ENCODE assay signal across 7 mouse cellular contexts in genomic region chr11:102467041-102467631, GRCm38 (mm10). TPM values are rescaled to one million over a fixed set of nuclear protein-coding genes. Genes with fewer than 3 reads are reported as not detected.
DNase-seq lines count a peak whose midpoint lies in the region; ATAC-seq lines count a peak whose summit lies in the region.

No protein-coding gene starts in this region.

- peak overlapping the region; percentile 62 for H3K9ac ChIP-seq in intestine, embryonic 16.5 days (ENCODE audit: low read depth, low read length)
- H3K9ac ChIP-seq in midbrain, embryonic 11.5 days (ENCODE audit: low read length): peak overlapping the region; percentile 54

- intact Hi-C loops in left cerebral cortex, postnatal 36 days (cut with DNase I): no loop called here

- peaks cover 20% of the 10 kb centered on the region for H3K4me1 ChIP-seq in intestine, embryonic 16.5 days (ENCODE audit: control insufficient read depth, insufficient read depth, low read length)
- H3K4me1 ChIP-seq in midbrain, embryonic 11.5 days (ENCODE audit: control insufficient read depth, insufficient read depth, low read length): peaks cover 12% of the 10 kb centered on the region

- peak; percentile 97 for DNase-seq in adrenal gland, adult 8-10 months
- DNase-seq in embryo, embryonic 9.5 days (ENCODE audit: extremely low spot score): peak; percentile 92
- DNase-seq in gastrocnemius, postnatal 4 days (ENCODE audit: low spot score in 2 of 2): peak; percentile 97 to 99
- DNase-seq in left cerebral cortex, postnatal 36 days (ENCODE audit: low spot score in 2 of 2): peak; percentile 90 to 92
- DNase-seq in midbrain, embryonic 11.5 days (ENCODE audit: low spot score, missing footprints): peak; percentile 99
- DNase-seq in skeletal muscle tissue, adult 2 months (ENCODE audit: low read depth, low spot score): peak; percentile 96

- under 1% methylated on average over 37 of the region's 37 CpGs for WGBS in intestine, embryonic 16.5 days
- WGBS in midbrain, embryonic 11.5 days: under 1% methylated on average over 36 of the region's 37 CpGs

- H3K9me3 ChIP-seq in intestine, embryonic 16.5 days (ENCODE audit: control insufficient read depth, low read length): no peaks in the 10 kb centered on the region
- H3K9me3 ChIP-seq in midbrain, embryonic 11.5 days (ENCODE audit: control insufficient read depth, low read length): no peaks in the 10 kb centered on the region

- peak overlapping the region; percentile 60; the same call in 1 of the 2 replicates for H3K27ac ChIP-seq in intestine, embryonic 16.5 days (ENCODE audit: low read length)
- H3K27ac ChIP-seq in midbrain, embryonic 11.5 days (ENCODE audit: low read depth, low read length): no peak overlapping the region

- H3K4me2 ChIP-seq in intestine, embryonic 16.5 days (ENCODE audit: low read depth, low read length): peak overlapping the region; percentile 93
- peak overlapping the region; percentile 91 for H3K4me2 ChIP-seq in midbrain, embryonic 11.5 days

- peak; percentile 95 for ATAC-seq in intestine, embryonic 16.5 days
- ATAC-seq in midbrain, embryonic 11.5 days (ENCODE audit: low FRiP score): peak; percentile 92

- H3K4me3 ChIP-seq in intestine, embryonic 16.5 days (ENCODE audit: low read length): peak overlapping the region; percentile 48
- H3K4me3 ChIP-seq in midbrain, embryonic 11.5 days (ENCODE audit: low read depth, low read length): peak overlapping the region; percentile 35

- peaks cover 3% of the 10 kb centered on the region; the same call in 1 of the 2 replicates for H3K27me3 ChIP-seq in intestine, embryonic 16.5 days (replicated peaks; ENCODE audit: control insufficient read depth, insufficient read depth, low read length)
- H3K27me3 ChIP-seq in midbrain, embryonic 11.5 days (ENCODE audit: control insufficient read depth, insufficient read depth, low read length): peaks cover 2% of the 10 kb centered on the region; the same call in 1 of the 2 replicates

- no peaks in the 10 kb centered on the region for H3K36me3 ChIP-seq in intestine, embryonic 16.5 days (ENCODE audit: control insufficient read depth, insufficient read depth, low read length)
- no peaks in the 10 kb centered on the region for H3K36me3 ChIP-seq in midbrain, embryonic 11.5 days (ENCODE audit: control insufficient read depth, insufficient read depth, low read length)

RNA-seq across cellular contexts. Expression of gene Itga2b, which starts 2.8 kb away (rescaled TPM):
- total RNA-seq in adrenal gland, adult 8-10 months (2022): 1 to 10 TPM; 2.9 to 4.7 (median 4.1) TPM
- 1 to 10 TPM; 3.2 to 4.7 TPM for total RNA-seq in gastrocnemius, postnatal 4 days (2021)
- 3.1 and 3.7 TPM in 2 replicates for polyA plus RNA-seq in intestine, embryonic 16.5 days (2015; fragmentation: Nextera tagmentation; extraction: Ambion mirVana)
- 1 to 10 TPM; 2.5 to 2.7 TPM for total RNA-seq in left cerebral cortex, postnatal 36 days (2021)
- 4.5 and 5.2 TPM in 2 replicates for polyA plus RNA-seq in midbrain, embryonic 11.5 days (2014; fragmentation: Nextera tagmentation; extraction: Ambion mirVana)

RNA-seq across cellular contexts. Expression of gene Fam171a2, which starts 19.7 kb away (rescaled TPM):
- total RNA-seq in adrenal gland, adult 8-10 months (2022): 1 to 10 TPM; 3.8 to 6.2 (median 5.0) TPM
- total RNA-seq in gastrocnemius, postnatal 4 days (2021): 10 to 100 TPM; 27.4 to 43.6 TPM
- polyA plus RNA-seq in intestine, embryonic 16.5 days (2015; fragmentation: Nextera tagmentation; extraction: Ambion mirVana): 0.86 and 1.8 TPM in 2 replicates
- 100 to 1,000 TPM; 116 to 117 TPM for total RNA-seq in left cerebral cortex, postnatal 36 days (2021)
- 7.2 and 10.6 TPM in 2 replicates for polyA plus RNA-seq in midbrain, embryonic 11.5 days (2014; fragmentation: Nextera tagmentation; extraction: Ambion mirVana)

RNA-seq across cellular contexts. Expression of gene Grn, which starts 37.0 kb away (rescaled TPM):
- total RNA-seq in adrenal gland, adult 8-10 months (2022): 100 to 1,000 TPM; 171 to 220 (median 202) TPM
- 100 to 1,000 TPM; 129 to 130 TPM for total RNA-seq in gastrocnemius, postnatal 4 days (2021)
- 221 and 245 TPM in 2 replicates for polyA plus RNA-seq in intestine, embryonic 16.5 days (2015; fragmentation: Nextera tagmentation; extraction: Ambion mirVana)
- total RNA-seq in left cerebral cortex, postnatal 36 days (2021): 10 to 100 TPM; 58.3 to 60.1 TPM
- 36.8 and 39.3 TPM in 2 replicates for polyA plus RNA-seq in midbrain, embryonic 11.5 days (2014; fragmentation: Nextera tagmentation; extraction: Ambion mirVana)

RNA-seq across cellular contexts. Expression of gene Slc25a39, which starts 59.4 kb away (rescaled TPM):
- 100 to 1,000 TPM; 343 to 469 (median 379) TPM for total RNA-seq in adrenal gland, adult 8-10 months (2022)
- total RNA-seq in gastrocnemius, postnatal 4 days (2021): 10 to 100 TPM; 54.5 to 66.3 TPM
- polyA plus RNA-seq in intestine, embryonic 16.5 days (2015; fragmentation: Nextera tagmentation; extraction: Ambion mirVana): 366 and 376 TPM in 2 replicates
- total RNA-seq in left cerebral cortex, postnatal 36 days (2021): 10 to 100 TPM; 56.7 to 64.8 TPM
- 167 and 193 TPM in 2 replicates for polyA plus RNA-seq in midbrain, embryonic 11.5 days (2014; fragmentation: Nextera tagmentation; extraction: Ambion mirVana)
